Comparison of ENCODE assay signal across 9 mouse cellular contexts in genomic region chr3:90266901-90267775, GRCm38 (mm10). TPM values are rescaled to one million over a fixed set of nuclear protein-coding genes. Genes with fewer than 3 reads are reported as not detected.
DNase-seq lines count a peak whose midpoint lies in the region; ATAC-seq and TF ChIP-seq lines count a peak whose summit lies in the region.
"Had no signal": no experiment of that assay in that cellular context is flagged by ENCODE, and none has a peak within 500 bp of the region (broad histone marks: within the 10 kb centered on the region; RNA-seq: fewer than 3 reads in every experiment).

No protein-coding gene starts in this region.

- peak overlapping the region; percentile 86 for H3K4me2 ChIP-seq in kidney, postnatal 0 days (ENCODE audit: low read length)
- peak overlapping the region; percentile 82 for H3K4me2 ChIP-seq in embryonic facial prominence, embryonic 14.5 days (ENCODE audit: low read depth, low read length)
- H3K4me2 ChIP-seq in neural tube, embryonic 12.5 days (replicated peaks): 0 out of 2 replicates have a peak overlapping the region, but pooled peaks have one; percentile 81

- no peak overlapping the region for H3K9ac ChIP-seq in kidney, postnatal 0 days (ENCODE audit: low read depth, low read length)
- H3K9ac ChIP-seq in embryonic facial prominence, embryonic 14.5 days (ENCODE audit: low read depth, low read length): no peak overlapping the region
- H3K9ac ChIP-seq in neural tube, embryonic 12.5 days: no peak overlapping the region

- no peaks in the 10 kb centered on the region for H3K27me3 ChIP-seq in kidney, postnatal 0 days (ENCODE audit: insufficient read depth, low read length)
- no peaks in the 10 kb centered on the region for H3K27me3 ChIP-seq in embryonic facial prominence, embryonic 14.5 days (replicated peaks; ENCODE audit: control insufficient read depth, insufficient read depth, low read length)
- no peaks in the 10 kb centered on the region for H3K27me3 ChIP-seq in neural tube, embryonic 12.5 days (replicated peaks)

- H3K36me3 ChIP-seq in kidney, postnatal 0 days (ENCODE audit: insufficient read depth, low read length): peaks cover 11% of the 10 kb centered on the region
- peaks cover 37% of the 10 kb centered on the region for H3K36me3 ChIP-seq in embryonic facial prominence, embryonic 14.5 days (ENCODE audit: control insufficient read depth, insufficient read depth, low read length)
- H3K36me3 ChIP-seq in neural tube, embryonic 12.5 days: peaks cover 40% of the 10 kb centered on the region

- peak; percentile 61 for DNase-seq in cerebellum, adult 11-12 months
- no peak for DNase-seq in cerebellum, adult 11 months
- DNase-seq in kidney, postnatal 0 days (ENCODE audit: low spot score): no peak
- DNase-seq in kidney, adult 11 months: no peak
- DNase-seq in embryonic facial prominence, embryonic 14.5 days (ENCODE audit: low spot score): no peak
- no peak for DNase-seq in frontal cortex, postnatal 36 days (ENCODE audit: low spot score in 2 of 2)
- no peak for DNase-seq in urinary bladder, postnatal 25 days (ENCODE audit: low spot score)
- DNase-seq: right cerebral cortex, postnatal 25 days had no signal

- no peak overlapping the region; the same call in 1 of the 2 replicates for H3K4me3 ChIP-seq in kidney, postnatal 0 days (replicated peaks; ENCODE audit: low read depth, low read length)
- H3K4me3 ChIP-seq in embryonic facial prominence, embryonic 14.5 days (ENCODE audit: low read depth, low read length): no peak overlapping the region
- no peak overlapping the region for H3K4me3 ChIP-seq in neural tube, embryonic 12.5 days

- no peaks in the 10 kb centered on the region for H3K9me3 ChIP-seq in kidney, postnatal 0 days (replicated peaks; ENCODE audit: low read length)
- no peaks in the 10 kb centered on the region for H3K9me3 ChIP-seq in embryonic facial prominence, embryonic 14.5 days (ENCODE audit: control insufficient read depth, low read length)
- H3K9me3 ChIP-seq in neural tube, embryonic 12.5 days: no peaks in the 10 kb centered on the region

- WGBS in kidney, postnatal 0 days: 91% methylated on average over 20 of the region's 20 CpGs
- WGBS in embryonic facial prominence, embryonic 14.5 days: 91% methylated on average over 20 of the region's 20 CpGs
- 93% methylated on average over 20 of the region's 20 CpGs for WGBS in neural tube, embryonic 12.5 days

- peaks cover 7% of the 10 kb centered on the region; the same call in 1 of the 2 replicates for H3K4me1 ChIP-seq in kidney, postnatal 0 days (replicated peaks; ENCODE audit: insufficient read depth, low read length)
- peaks cover 10% of the 10 kb centered on the region for H3K4me1 ChIP-seq in embryonic facial prominence, embryonic 14.5 days (ENCODE audit: control insufficient read depth, insufficient read depth, low read length)
- peaks cover 9% of the 10 kb centered on the region for H3K4me1 ChIP-seq in neural tube, embryonic 12.5 days

- peak overlapping the region; percentile 98; the same call in 1 of the 2 replicates for H3K27ac ChIP-seq in kidney, postnatal 0 days
- H3K27ac ChIP-seq in embryonic facial prominence, embryonic 14.5 days (replicated peaks; ENCODE audit: low read depth, low read length): peak overlapping the region; percentile 97; the same call in 1 of the 2 replicates
- no peak overlapping the region for H3K27ac ChIP-seq in neural tube, embryonic 12.5 days

- no peak for TF ChIP-seq CTCF in kidney, postnatal 0 days (IDR thresholded peaks at IDR 0.05; ENCODE audit: low read depth)

- no peak for ATAC-seq in kidney, postnatal 0 days (replicated peaks; ENCODE audit: low FRiP score, low read depth)
- ATAC-seq in embryonic facial prominence, embryonic 14.5 days (ENCODE audit: low read depth): no peak
- no peak for ATAC-seq in neural tube, embryonic 12.5 days (ENCODE audit: low FRiP score, low read depth)

RNA-seq across cellular contexts. Expression of gene Dennd4b, which starts 2.2 kb away (rescaled TPM):
- 2.2 TPM in 2 replicates for polyA plus RNA-seq in kidney, postnatal 0 days (2015; fragmentation: Nextera tagmentation; extraction: Ambion mirVana)
- polyA plus RNA-seq in embryonic facial prominence, embryonic 14.5 days (2014; fragmentation: Nextera tagmentation; extraction: Ambion mirVana): 4.1 and 4.7 TPM in 2 replicates
- polyA plus RNA-seq in neural tube, embryonic 12.5 days (2016; fragmentation: Nextera tagmentation; extraction: Ambion mirVana): 6.6 and 6.8 TPM in 2 replicates

RNA-seq across cellular contexts. Expression of gene Crtc2, which starts 13.2 kb away (rescaled TPM):
- polyA plus RNA-seq in kidney, postnatal 0 days (2015; fragmentation: Nextera tagmentation; extraction: Ambion mirVana): 20.7 and 23.7 TPM in 2 replicates
- 14.2 and 14.4 TPM in 2 replicates for polyA plus RNA-seq in embryonic facial prominence, embryonic 14.5 days (2014; fragmentation: Nextera tagmentation; extraction: Ambion mirVana)
- polyA plus RNA-seq in neural tube, embryonic 12.5 days (2016; fragmentation: Nextera tagmentation; extraction: Ambion mirVana): 22.4 and 25.3 TPM in 2 replicates

RNA-seq across cellular contexts. Expression of gene Slc39a1, which starts 19.2 kb away (rescaled TPM):
- polyA plus RNA-seq in kidney, postnatal 0 days (2015; fragmentation: Nextera tagmentation; extraction: Ambion mirVana): 130 TPM in 2 replicates
- 88.1 and 90.9 TPM in 2 replicates for polyA plus RNA-seq in embryonic facial prominence, embryonic 14.5 days (2014; fragmentation: Nextera tagmentation; extraction: Ambion mirVana)
- 33.8 and 44.2 TPM in 2 replicates for polyA plus RNA-seq in neural tube, embryonic 12.5 days (2016; fragmentation: Nextera tagmentation; extraction: Ambion mirVana)

RNA-seq across cellular contexts. Expression of gene Creb3l4, which starts 23.8 kb away (rescaled TPM):
- 4.0 and 5.1 TPM in 2 replicates for polyA plus RNA-seq in kidney, postnatal 0 days (2015; fragmentation: Nextera tagmentation; extraction: Ambion mirVana)
- polyA plus RNA-seq in embryonic facial prominence, embryonic 14.5 days (2014; fragmentation: Nextera tagmentation; extraction: Ambion mirVana): 5.2 and 6.1 TPM in 2 replicates
- polyA plus RNA-seq in neural tube, embryonic 12.5 days (2016; fragmentation: Nextera tagmentation; extraction: Ambion mirVana): 3.8 and 4.2 TPM in 2 replicates

RNA-seq across cellular contexts. Expression of gene Gatad2b, which starts 25.8 kb away (rescaled TPM):
- polyA plus RNA-seq in kidney, postnatal 0 days (2015; fragmentation: Nextera tagmentation; extraction: Ambion mirVana): 8.1 and 8.9 TPM in 2 replicates
- polyA plus RNA-seq in embryonic facial prominence, embryonic 14.5 days (2014; fragmentation: Nextera tagmentation; extraction: Ambion mirVana): 13.2 and 13.4 TPM in 2 replicates
- 12.8 and 15.9 TPM in 2 replicates for polyA plus RNA-seq in neural tube, embryonic 12.5 days (2016; fragmentation: Nextera tagmentation; extraction: Ambion mirVana)
